Mouse (Mus musculus) heart, adult 8-10 months (tissue): ENCODE results near the gene Zscan22. TPM values are rescaled to one million over a fixed set of nuclear protein-coding genes. Genes with fewer than 3 reads are reported as not detected.
"Not testable (repeated sequence)": the region's sequence is repeated elsewhere in the genome, so short reads cannot be mapped to it uniquely, and the experiment has no call there.

Experiments
- DNase-seq: peaks from one replicate; pipeline ENCODE4 v3.0.0; 2022; ENCODE audit warnings: low spot score
- total RNA-seq, 4 experiments: library from RNA; stranded (reverse); gene quantifications; 2 replicates each; pipeline ENCODE4 v1.2.4; 2022

The Zscan22 gene
- total RNA-seq, 4 experiments from 2014 or later, result 3.8 to 5.5 (median 5.0) TPM

GRCm38 (mm10) chr7:12927693-12928589 lies 30.3 kb downstream of the Zscan22 start:
- no peak for DNase-seq

- no peak for DNase-seq
These were observed 36.1 kb downstream of the Zscan22 start for GRCm38 (mm10) chr7:12933615-12934140.

GRCm38 (mm10) chr7:12934808-12935207 lies 37.2 kb downstream of the Zscan22 start:
- DNase-seq, result no peak

GRCm38 (mm10) chr7:12937254-12937803 lies 39.7 kb downstream of the Zscan22 start:
- not testable (repeated sequence) for DNase-seq

- no peak for DNase-seq
These were observed 43.0 kb downstream of the Zscan22 start for GRCm38 (mm10) chr7:12940599-12940998.

- no peak for DNase-seq
These were observed 45.9 kb downstream of the Zscan22 start for GRCm38 (mm10) chr7:12943488-12943887.

GRCm38 (mm10) chr7:12949032-12949871 lies 51.6 kb downstream of the Zscan22 start:
- peak; percentile 98 for DNase-seq

GRCm38 (mm10) chr7:12949872-12950229 lies 52.2 kb downstream of the Zscan22 start:
- no peak for DNase-seq

GRCm38 (mm10) chr7:12954896-12955295 lies 57.3 kb downstream of the Zscan22 start:
- no peak for DNase-seq

- no peak for DNase-seq
These were observed 59.9 kb downstream of the Zscan22 start for GRCm38 (mm10) chr7:12957511-12957910.

Other genes starting within 250 kb of the Zscan22 start
- not detected for gene Vmn2r55, start 212.8 kb upstream of the Zscan22 start, total RNA-seq
- not detected for gene Vmn2r56, start 162.8 kb upstream of the Zscan22 start, total RNA-seq
- gene Zscan18, start 94.2 kb upstream of the Zscan22 start, total RNA-seq, result 1 to 10 TPM in 2 of 4 experiments, under 1 TPM in 2; 0.41 to 2.0 (median 1.2) TPM
- gene Zfp329, start 79.0 kb upstream of the Zscan22 start, total RNA-seq, result 1 to 10 TPM; 4.7 to 7.6 (median 5.6) TPM
- gene Zfp110, start 63.1 kb upstream of the Zscan22 start, total RNA-seq, result 10 to 100 TPM; 18.0 to 22.0 (median 19.6) TPM
- gene Zfp128, start 16.6 kb upstream of the Zscan22 start, total RNA-seq, result 1 to 10 TPM; 3.0 to 3.9 (median 3.5) TPM
- gene Rps5, start 24.5 kb downstream of the Zscan22 start, total RNA-seq, result 100 to 1,000 TPM; 502 to 620 (median 561) TPM
- gene Rnf225, start 29.6 kb downstream of the Zscan22 start, total RNA-seq, result under 1 TPM; 0.22 to 0.31 (median 0.25) TPM
- 1 to 10 TPM; 2.7 to 3.2 (median 2.8) TPM for gene Zfp324, start 68.0 kb downstream of the Zscan22 start, total RNA-seq
- gene Zfp446, start 80.0 kb downstream of the Zscan22 start, total RNA-seq, result 1 to 10 TPM; 2.2 to 4.1 (median 3.6) TPM
- gene Slc27a5, start 100.4 kb downstream of the Zscan22 start, total RNA-seq, result not detected
- 10 to 100 TPM; 77.8 to 92.6 (median 83.6) TPM for gene Trim28, start 101.3 kb downstream of the Zscan22 start, total RNA-seq
- 10 to 100 TPM in 1 of 4 experiments, 1 to 10 TPM in 3; 6.9 to 11.3 (median 7.2) TPM for gene Zbtb45, start 112.2 kb downstream of the Zscan22 start, total RNA-seq
- 100 to 1,000 TPM; 142 to 153 (median 147) TPM for gene Chmp2a, start 137.0 kb downstream of the Zscan22 start, total RNA-seq
- gene Ube2m, start 140.5 kb downstream of the Zscan22 start, total RNA-seq, result 100 to 1,000 TPM; 204 to 216 (median 210) TPM
- under 1 TPM; 0.19 to 0.60 (median 0.29) TPM for gene Mzf1, start 156.9 kb downstream of the Zscan22 start, total RNA-seq
- not detected for gene Vmn1r85, start 197.4 kb downstream of the Zscan22 start, total RNA-seq
- gene Vmn1r86, start 222.1 kb downstream of the Zscan22 start, total RNA-seq, result not detected
- not detected for gene Vmn1r87, start 242.3 kb downstream of the Zscan22 start, total RNA-seq